Mouse (Mus musculus) skeletal muscle tissue, adult 2 months (tissue): ENCODE measurements around the gene Ccdc134.

Source experiments
- DNase-seq: peaks from one replicate; pipeline ENCODE4 v3.0.0-alpha.2; 2012; ENCODE audit warnings: low read depth, low spot score

Ccdc134 gene

GRCm38 (mm10) chr15:82148510-82148911, 20.8 kb downstream of the Ccdc134 start:
- DNase-seq: no peak

- no peak for DNase-seq
Observed at GRCm38 (mm10) chr15:82150042-82150441, 22.3 kb downstream of the Ccdc134 start.

- no peak for DNase-seq
Observed at GRCm38 (mm10) chr15:82151176-82151575, 23.5 kb downstream of the Ccdc134 start.

GRCm38 (mm10) chr15:82152022-82152421, 24.3 kb downstream of the Ccdc134 start:
- no peak for DNase-seq

- no peak for DNase-seq
Observed at GRCm38 (mm10) chr15:82152435-82152834, 24.7 kb downstream of the Ccdc134 start.

- DNase-seq: no peak
Observed at GRCm38 (mm10) chr15:82156298-82156697, 28.6 kb downstream of the Ccdc134 start.

GRCm38 (mm10) chr15:82156902-82157301, 29.2 kb downstream of the Ccdc134 start:
- DNase-seq: no peak

GRCm38 (mm10) chr15:82158243-82159035, 30.7 kb downstream of the Ccdc134 start:
- no peak for DNase-seq

- no peak for DNase-seq
Observed at GRCm38 (mm10) chr15:82159471-82159870, 31.7 kb downstream of the Ccdc134 start.

- no peak for DNase-seq
Observed at GRCm38 (mm10) chr15:82160731-82161640, 33.3 kb downstream of the Ccdc134 start.

GRCm38 (mm10) chr15:82161965-82162600, 34.4 kb downstream of the Ccdc134 start:
- no peak for DNase-seq

GRCm38 (mm10) chr15:82163356-82164060, 35.8 kb downstream of the Ccdc134 start:
- DNase-seq: no peak

GRCm38 (mm10) chr15:82164061-82164399, 36.3 kb downstream of the Ccdc134 start:
- no peak for DNase-seq

GRCm38 (mm10) chr15:82164496-82164895, 36.8 kb downstream of the Ccdc134 start:
- no peak for DNase-seq

- peak; percentile 63 for DNase-seq
Observed at GRCm38 (mm10) chr15:82165332-82166239, 37.9 kb downstream of the Ccdc134 start.

GRCm38 (mm10) chr15:82166240-82167100, 38.7 kb downstream of the Ccdc134 start:
- no peak for DNase-seq

- peak; percentile 80 for DNase-seq
Observed at GRCm38 (mm10) chr15:82167201-82168168, 39.8 kb downstream of the Ccdc134 start.

GRCm38 (mm10) chr15:82169671-82170070, 41.9 kb downstream of the Ccdc134 start:
- DNase-seq: no peak
